Mouse (Mus musculus) midbrain, postnatal 0 days (tissue): ENCODE measurements at regions not wholly inside any gene's neighbourhood (a gene's known extent, or its start where the extent isn't known, plus 50 kb on each side); places are given as distances from the start of the nearest gene placed in this dataset.

ENCODE experiments used
- ATAC-seq: fragments of 200-750 bp; cut with Nextera tagmentation; 2 replicates; pipeline ENCODE4 v1.8.0; 2017; ENCODE audit warnings: moderate number of reproducible peaks, mild to moderate bottlenecking, moderate TSS enrichment, moderate library complexity; ENCODE audit not compliant: low FRiP score
- DNase-seq: peaks from one replicate; pipeline ENCODE4 v3.0.0-alpha.2; 2015; ENCODE audit warnings: low spot score
- H3K27ac ChIP-seq: fragments of 300-500 bp; sonication (generic); 2 replicates; pipeline ENCODE4 v1.5.1; 2014; ENCODE audit warnings: low read depth, mild to moderate bottlenecking, low read length, mixed read lengths
- H3K27me3 ChIP-seq: fragments of 300-500 bp; sonication (generic); 2 replicates; pipeline ENCODE4 v1.6.1; 2014; ENCODE audit warnings: low read length, control low read depth, mixed read lengths; ENCODE audit not compliant: insufficient read depth
- H3K36me3 ChIP-seq: fragments of 300-500 bp; sonication (generic); 2 replicates; pipeline ENCODE4 v1.6.1; 2014; ENCODE audit warnings: low read length, control low read depth, mixed read lengths; ENCODE audit not compliant: insufficient read depth
- H3K4me1 ChIP-seq: fragments of 300-500 bp; sonication (generic); 2 replicates; pipeline ENCODE4 v1.6.1; 2014; ENCODE audit warnings: mild to moderate bottlenecking, control low read depth, antibody characterized with exemption, low read length, mixed read lengths; ENCODE audit not compliant: insufficient read depth
- H3K4me2 ChIP-seq: fragments of 300-500 bp; sonication (generic); 2 replicates; pipeline ENCODE4 v1.6.1; 2014; ENCODE audit warnings: low read depth, mild to moderate bottlenecking, low read length, mixed read lengths; ENCODE audit not compliant: poor library complexity, severe bottlenecking
- H3K4me3 ChIP-seq: fragments of 300-500 bp; sonication (generic); 2 replicates; pipeline ENCODE4 v1.5.1; 2014; ENCODE audit warnings: low read depth, mild to moderate bottlenecking, low read length, moderate library complexity
- H3K9ac ChIP-seq: fragments of 300-500 bp; sonication (generic); replicated peaks from 2 replicates; pipeline ENCODE4 v1.6.1; 2014; ENCODE audit warnings: mild to moderate bottlenecking, low read length, moderate library complexity, mixed read lengths; ENCODE audit not compliant: poor library complexity, severe bottlenecking
- H3K9me3 ChIP-seq: fragments of 300-500 bp; sonication (generic); 2 replicates; pipeline ENCODE4 v1.6.1; 2016; ENCODE audit warnings: low read length, control low read depth
- CTCF ChIP-seq: IDR thresholded peaks from 2 replicates; pipeline ENCODE4 v1.5.1; 2016; ENCODE audit warnings: antibody characterized with exemption, mild to moderate bottlenecking
- WGBS: fragments of 180-500 bp; shearing (Covaris S2); extraction: QIAGEN DNeasy Blood & Tissue Kit; methylation state at CpG from one replicate; pipeline ENCODE4 v1.1.7; 2014; 5-methylcytosine and 5-hydroxymethylcytosine counted together

GRCm38 (mm10) chr7:58397992-58398391 is 258.0 kb upstream of the Atp10a start:
- peak overlapping the region; percentile 40 for H3K4me3 ChIP-seq
- no peak for TF ChIP-seq CTCF
- ATAC-seq (no peak), DNase-seq (peak; percentile 21)
- H3K4me1 ChIP-seq = no peaks in the 10 kb centered on the region
- no peaks in the 10 kb centered on the region for H3K27me3 ChIP-seq
- peak overlapping the region; percentile 94 for H3K27ac ChIP-seq
- H3K9me3 ChIP-seq = no peaks in the 10 kb centered on the region
- H3K4me2 ChIP-seq = peak overlapping the region; percentile 41
- peak overlapping the region; percentile 58 for H3K9ac ChIP-seq
- H3K36me3 ChIP-seq = no peaks in the 10 kb centered on the region
- 4% methylated on average over 6 of the region's 6 CpGs for WGBS

GRCm38 (mm10) chr7:58398558-58399144 is 257.3 kb upstream of the Atp10a start:
- ATAC-seq (peak; percentile 67; the same call in 1 of the 2 replicates), DNase-seq (no peak)
- WGBS = under 1% methylated on average over 9 of the region's 9 CpGs
- no peaks in the 10 kb centered on the region for H3K4me1 ChIP-seq
- no peaks in the 10 kb centered on the region for H3K9me3 ChIP-seq
- H3K27ac ChIP-seq = peak overlapping the region; percentile 94
- peak overlapping the region; percentile 41 for H3K4me2 ChIP-seq
- peak overlapping the region; percentile 58 for H3K9ac ChIP-seq
- no peak for TF ChIP-seq CTCF
- H3K27me3 ChIP-seq = no peaks in the 10 kb centered on the region
- H3K36me3 ChIP-seq = no peaks in the 10 kb centered on the region
- H3K4me3 ChIP-seq = peak overlapping the region; percentile 40

- no peaks in the 10 kb centered on the region for H3K9me3 ChIP-seq
- TF ChIP-seq CTCF = peak; percentile 56
- H3K27ac ChIP-seq = peak overlapping the region; percentile 94
- peak overlapping the region; percentile 58 for H3K9ac ChIP-seq
- peak; percentile 99 for ATAC-seq
- H3K4me2 ChIP-seq = peak overlapping the region; percentile 54
- no peaks in the 10 kb centered on the region for H3K27me3 ChIP-seq
- no peaks in the 10 kb centered on the region for H3K36me3 ChIP-seq
- peak overlapping the region; percentile 40 for H3K4me3 ChIP-seq
- under 1% methylated on average over 21 of the region's 21 CpGs for WGBS
- H3K4me1 ChIP-seq = no peaks in the 10 kb centered on the region
- peak; percentile 99 for DNase-seq
These were observed 256.8 kb upstream of the Atp10a start for GRCm38 (mm10) chr7:58399145-58399604.

GRCm38 (mm10) chr7:58399651-58400050 is 256.3 kb upstream of the Atp10a start:
- peak overlapping the region; percentile 29 for H3K9ac ChIP-seq
- no peaks in the 10 kb centered on the region for H3K27me3 ChIP-seq
- WGBS = 11% methylated on average over 5 of the region's 5 CpGs
- ATAC-seq (peak; percentile 32; the same call in 1 of the 2 replicates), DNase-seq (peak; percentile 48)
- no peaks in the 10 kb centered on the region for H3K36me3 ChIP-seq
- no peak for TF ChIP-seq CTCF
- no peaks in the 10 kb centered on the region for H3K9me3 ChIP-seq
- 0 out of 2 replicates have a peak overlapping the region, but pooled peaks have one; percentile 21 for H3K27ac ChIP-seq
- peak overlapping the region; percentile 40 for H3K4me3 ChIP-seq
- peak overlapping the region; percentile 54 for H3K4me2 ChIP-seq
- H3K4me1 ChIP-seq = no peaks in the 10 kb centered on the region

- H3K9ac ChIP-seq = no peak overlapping the region
- H3K9me3 ChIP-seq = no peaks in the 10 kb centered on the region
- ATAC-seq (no peak), DNase-seq (no peak)
- WGBS = 64% methylated on average over 1 of the region's 1 CpGs
- no peaks in the 10 kb centered on the region for H3K36me3 ChIP-seq
- no peak overlapping the region for H3K27ac ChIP-seq
- TF ChIP-seq CTCF = no peak
- no peak overlapping the region for H3K4me3 ChIP-seq
- no peaks in the 10 kb centered on the region for H3K27me3 ChIP-seq
- H3K4me1 ChIP-seq = no peaks in the 10 kb centered on the region
- H3K4me2 ChIP-seq = no peak overlapping the region
These were observed 255.4 kb upstream of the Atp10a start for GRCm38 (mm10) chr7:58400594-58400993.

GRCm38 (mm10) chr7:58436888-58437625 is 218.9 kb upstream of the Atp10a start:
- H3K9me3 ChIP-seq = no peaks in the 10 kb centered on the region
- no peak for TF ChIP-seq CTCF
- WGBS = 76% methylated on average over 2 of the region's 2 CpGs

More at GRCm38 (mm10) chr7:58436888-58437625, 218.9 kb upstream of the Atp10a start:
- Histone ChIP-seq H3K9ac (no peak overlapping the region), H3K36me3 (no peaks in the 10 kb centered on the region), H3K4me2 (no peak overlapping the region), H3K27ac (no peak overlapping the region), H3K4me3 (no peak overlapping the region), H3K4me1 (no peaks in the 10 kb centered on the region), H3K27me3 (no peaks in the 10 kb centered on the region)
- ATAC-seq (no peak), DNase-seq (no peak)
